Mouse (Mus musculus) thymus, adult 2 months (tissue): Measurements from ENCODE around the gene Ptprg. TPM values are rescaled to one million over a fixed set of nuclear protein-coding genes. Genes with fewer than 3 reads are reported as not detected.

Source experiments
- DNase-seq: peaks from one replicate; pipeline ENCODE4 v3.0.0; 2021
- H3K27ac ChIP-seq: fragments of 200-500 bp; 2 replicates; pipeline ENCODE4 v1.5.1; 2012; ENCODE audit warnings: low read length, control low read depth; ENCODE audit not compliant: control insufficient read depth, insufficient read depth
- H3K27me3 ChIP-seq: fragments of 200-500 bp; 2 replicates; pipeline ENCODE4 v1.6.1; 2012; ENCODE audit warnings: mild to moderate bottlenecking, low read length, moderate library complexity, mixed read lengths; ENCODE audit not compliant: control insufficient read depth, insufficient read depth
- H3K36me3 ChIP-seq: fragments of 200-500 bp; 2 replicates; pipeline ENCODE4 v1.6.1; 2012; ENCODE audit warnings: mild to moderate bottlenecking, low read length, moderate library complexity; ENCODE audit not compliant: control insufficient read depth, insufficient read depth
- H3K4me1 ChIP-seq: fragments of 200-500 bp; replicated peaks from 2 replicates; pipeline ENCODE4 v1.6.1; 2012; ENCODE audit warnings: low read length; ENCODE audit not compliant: control insufficient read depth, insufficient read depth
- H3K4me3 ChIP-seq: fragments of 200-500 bp; 2 replicates; pipeline ENCODE4 v1.5.1; 2012; ENCODE audit warnings: mild to moderate bottlenecking, low read length, control low read depth, moderate library complexity; ENCODE audit not compliant: control insufficient read depth, insufficient read depth
- CTCF ChIP-seq: fragments of 200-500 bp; IDR thresholded peaks from 2 replicates; pipeline ENCODE4 v1.5.1; 2012; ENCODE audit warnings: mild to moderate bottlenecking, control low read depth, low read length, moderate library complexity, borderline replicate concordance; ENCODE audit not compliant: control insufficient read depth, poor library complexity, insufficient read depth; ENCODE audit errors: extremely low read depth
- POLR2A ChIP-seq: fragments of 200-500 bp; IDR thresholded peaks from 2 replicates; pipeline ENCODE4 v1.6.1; 2012; ENCODE audit warnings: mild to moderate bottlenecking, low read length, control low read depth, moderate library complexity; ENCODE audit not compliant: control insufficient read depth, poor library complexity, insufficient read depth; ENCODE audit errors: extremely low read depth
- WGBS: fragments of 180-500 bp; shearing (Covaris S2); methylation state at CpG from one replicate; pipeline ENCODE4 v1.1.7; 2018; 5-methylcytosine and 5-hydroxymethylcytosine counted together
- polyA plus RNA-seq: library from polyadenylated mRNA; depleted of rRNA; stranded (reverse); fragments of >200 nt; gene quantifications from 2 replicates; pipeline ENCODE4 v1.2.3, GENCODE M21; 2012

The Ptprg gene
- polyA plus RNA-seq, 1 experiment = 12.3 TPM

GRCm38 (mm10) chr14:12206138-12206537, 652.8 kb downstream of the Ptprg start:
- Histone ChIP-seq H3K36me3 (no peaks in the 10 kb centered on the region), H3K27ac (no peak overlapping the region), H3K27me3 (no peaks in the 10 kb centered on the region), H3K4me3 (no peak overlapping the region), H3K4me1 (no peaks in the 10 kb centered on the region)
- DNase-seq = no peak
- 54% methylated on average over 2 of the region's 2 CpGs for WGBS
- TF ChIP-seq CTCF = no peak
- no peak for TF ChIP-seq POLR2A

DNA sequence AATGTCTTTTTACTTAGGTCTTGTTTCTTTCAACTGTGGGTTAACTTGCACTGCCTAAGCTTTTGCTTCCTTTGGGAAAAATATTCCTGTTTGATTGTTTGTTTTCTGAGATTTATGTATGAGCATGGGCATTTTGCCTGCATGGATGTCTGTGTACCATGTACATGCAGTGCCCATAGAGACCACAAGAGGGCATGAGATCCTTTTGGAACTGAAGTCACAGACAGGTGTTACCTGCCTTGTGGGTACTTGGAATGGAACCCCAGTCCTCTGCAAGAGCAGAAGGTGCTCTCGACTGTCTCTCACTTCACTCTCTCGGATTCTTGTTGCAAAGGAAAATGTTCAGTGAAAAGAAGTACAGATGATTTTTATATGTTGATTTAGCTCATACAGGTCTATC, 655.2 kb downstream of the Ptprg start:
- Histone ChIP-seq H3K36me3 (no peaks in the 10 kb centered on the region), H3K4me1 (no peaks in the 10 kb centered on the region), H3K4me3 (no peak overlapping the region), H3K27ac (no peak overlapping the region), H3K27me3 (no peaks in the 10 kb centered on the region)
- 93% methylated on average over 2 of the region's 2 CpGs for WGBS
- peak; percentile 3 for DNase-seq
- TF ChIP-seq CTCF (no peak), POLR2A (no peak)

GRCm38 (mm10) chr14:12218544-12219150, 665.3 kb downstream of the Ptprg start:
- no peak overlapping the region for H3K4me3 ChIP-seq
- no peaks in the 10 kb centered on the region for H3K27me3 ChIP-seq
- no peak for TF ChIP-seq CTCF
- TF ChIP-seq POLR2A = no peak
- WGBS = 95% methylated on average over 16 of the region's 16 CpGs
- no peaks in the 10 kb centered on the region for H3K4me1 ChIP-seq
- no peak for DNase-seq
- no peak overlapping the region for H3K27ac ChIP-seq
- no peaks in the 10 kb centered on the region for H3K36me3 ChIP-seq

- no peaks in the 10 kb centered on the region for H3K4me1 ChIP-seq
These were observed 666.5 kb downstream of the Ptprg start for GRCm38 (mm10) chr14:12219877-12220276.

DNA sequence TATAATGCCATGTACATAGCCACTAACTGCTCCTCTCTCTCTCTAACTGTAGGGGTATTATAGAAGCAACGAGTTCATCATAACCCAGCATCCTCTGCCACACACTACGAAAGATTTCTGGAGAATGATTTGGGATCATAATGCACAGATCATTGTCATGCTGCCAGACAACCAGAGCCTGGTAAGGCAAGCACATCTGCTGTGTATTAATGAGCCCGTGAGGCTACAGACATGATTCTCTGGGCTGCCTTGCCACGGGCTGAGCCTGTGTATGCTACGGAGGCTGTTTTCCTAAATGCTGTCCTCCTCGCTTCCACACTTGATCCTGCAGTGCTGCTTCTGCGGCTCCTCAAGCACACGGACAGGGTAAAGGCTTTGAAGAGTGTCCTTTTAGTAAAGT, 667.2 kb downstream of the Ptprg start:
- Histone ChIP-seq H3K27ac (no peak overlapping the region), H3K4me1 (no peaks in the 10 kb centered on the region), H3K36me3 (no peaks in the 10 kb centered on the region), H3K27me3 (no peaks in the 10 kb centered on the region), H3K4me3 (no peak overlapping the region)
- WGBS = 91% methylated on average over 8 of the region's 8 CpGs
- DNase-seq = no peak
- no peak for TF ChIP-seq CTCF
- no peak for TF ChIP-seq POLR2A

More at GRCm38 (mm10) chr14:12219877-12220276, 666.5 kb downstream of the Ptprg start:
- Histone ChIP-seq H3K4me3 (no peak overlapping the region), H3K36me3 (no peaks in the 10 kb centered on the region), H3K27me3 (no peaks in the 10 kb centered on the region), H3K27ac (no peak overlapping the region)
- 96% methylated on average over 6 of the region's 6 CpGs for WGBS
- TF ChIP-seq CTCF (no peak), POLR2A (no peak)
- no peak for DNase-seq

DNA sequence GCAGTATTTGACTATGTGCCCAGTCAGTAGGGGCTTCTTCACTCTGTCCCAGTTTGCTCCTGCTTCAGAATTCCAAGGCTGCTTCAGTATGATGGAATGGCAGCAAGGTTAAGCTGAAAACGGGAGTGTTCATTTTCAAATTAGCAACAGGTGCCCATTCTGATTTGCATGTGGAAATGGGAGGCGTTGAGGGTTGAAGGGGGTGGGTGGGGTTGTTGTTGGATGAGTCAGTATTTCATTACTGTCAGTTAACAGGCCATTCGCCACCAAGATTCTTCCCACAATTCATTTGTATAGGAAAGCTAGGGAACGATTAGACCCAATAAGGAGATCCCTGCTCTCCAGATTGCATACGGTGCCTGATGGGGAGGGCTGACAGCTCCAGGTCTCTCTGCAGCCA, 668.2 kb downstream of the Ptprg start:
- WGBS = 88% methylated on average over 5 of the region's 5 CpGs
- TF ChIP-seq CTCF (no peak), POLR2A (no peak)
- Histone ChIP-seq H3K4me3 (no peak overlapping the region), H3K4me1 (no peaks in the 10 kb centered on the region), H3K36me3 (no peaks in the 10 kb centered on the region), H3K27ac (no peak overlapping the region), H3K27me3 (no peaks in the 10 kb centered on the region)
- DNase-seq = no peak

DNA sequence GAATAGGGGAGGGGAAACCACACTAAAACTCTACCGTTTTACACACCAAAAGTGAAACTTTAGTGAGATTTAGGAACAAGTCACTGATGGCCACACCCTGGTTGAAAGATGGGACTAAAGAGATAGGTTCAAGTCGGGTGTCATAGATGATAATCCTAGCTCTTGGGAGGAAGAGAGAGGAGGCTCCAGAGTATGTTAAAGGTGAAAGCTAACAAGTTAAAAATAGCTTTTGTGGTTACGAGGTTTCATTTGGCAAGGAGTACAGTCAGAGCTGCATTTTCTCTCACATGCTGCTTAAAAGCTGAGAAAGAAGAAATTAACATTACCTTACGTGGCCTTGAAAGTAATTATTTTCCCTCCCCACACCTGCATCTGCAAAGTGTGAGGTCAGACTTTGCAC, 690.4 kb downstream of the Ptprg start:
- no peak for DNase-seq
- WGBS = 8% methylated on average over 4 of the region's 4 CpGs
- Histone ChIP-seq H3K36me3 (no peaks in the 10 kb centered on the region), H3K4me1 (no peaks in the 10 kb centered on the region), H3K27ac (no peak overlapping the region), H3K27me3 (no peaks in the 10 kb centered on the region), H3K4me3 (no peak overlapping the region)
- no peak for TF ChIP-seq CTCF
- no peak for TF ChIP-seq POLR2A
